Mouse (Mus musculus) neural tube, embryonic 11.5 days (tissue): Measurements from ENCODE around the gene Psph. TPM values are rescaled to one million over a fixed set of nuclear protein-coding genes. Genes with fewer than 3 reads are reported as not detected.
A peak's percentile ranks its signal among the peaks of the same experiment; 100 is the strongest.
"Not testable (repeated sequence)": the region's sequence is repeated elsewhere in the genome, so short reads cannot be mapped to it uniquely, and the experiment has no call there.

ENCODE experiments used
- ATAC-seq: fragments of 200-750 bp; cut with Nextera tagmentation; 2 replicates; pipeline ENCODE4 v1.8.0; 2017; ENCODE audit warnings: moderate number of reproducible peaks, mild to moderate bottlenecking, moderate TSS enrichment, moderate library complexity; ENCODE audit not compliant: insufficient read depth, low FRiP score, low TSS enrichment
- DNase-seq: peaks from one replicate; pipeline ENCODE4 v3.0.0-alpha.2; 2015; ENCODE audit warnings: low spot score
- H3K27ac ChIP-seq: fragments of 300-500 bp; sonication (generic); 2 replicates; pipeline ENCODE4 v1.5.1; 2014; ENCODE audit warnings: low read depth, mild to moderate bottlenecking, low read length
- H3K27me3 ChIP-seq: fragments of 300-500 bp; sonication (generic); 2 replicates; pipeline ENCODE4 v1.6.1; 2014; ENCODE audit warnings: mild to moderate bottlenecking, low read length, mixed read lengths; ENCODE audit not compliant: control insufficient read depth, insufficient read depth
- H3K36me3 ChIP-seq: fragments of 300-500 bp; sonication (generic); 2 replicates; pipeline ENCODE4 v1.6.1; 2014; ENCODE audit warnings: mild to moderate bottlenecking, low read length, moderate library complexity, mixed read lengths; ENCODE audit not compliant: control insufficient read depth, insufficient read depth
- H3K4me1 ChIP-seq: fragments of 300-500 bp; sonication (generic); 2 replicates; pipeline ENCODE4 v1.6.1; 2014; ENCODE audit warnings: low read length, mixed read lengths; ENCODE audit not compliant: control insufficient read depth, insufficient read depth
- H3K4me2 ChIP-seq: fragments of 300-500 bp; sonication (generic); 2 replicates; pipeline ENCODE4 v1.6.1; 2014; ENCODE audit warnings: low read depth, mild to moderate bottlenecking, moderate library complexity
- H3K4me3 ChIP-seq: fragments of 300-500 bp; sonication (generic); 2 replicates; pipeline ENCODE4 v1.5.1; 2014; ENCODE audit warnings: low read depth, low read length
- H3K9ac ChIP-seq: fragments of 300-500 bp; sonication (generic); 2 replicates; pipeline ENCODE4 v1.6.1; 2014; ENCODE audit warnings: mild to moderate bottlenecking, low read length
- H3K9me3 ChIP-seq: fragments of 300-500 bp; sonication (generic); 2 replicates; pipeline ENCODE4 v1.6.1; 2016; ENCODE audit warnings: low read length; ENCODE audit not compliant: control insufficient read depth
- WGBS: fragments of 180-500 bp; shearing (Covaris S2); extraction: QIAGEN DNeasy Blood & Tissue Kit; methylation state at CpG from one replicate; pipeline ENCODE4 v1.1.7; 2014; 5-methylcytosine and 5-hydroxymethylcytosine counted together
- polyA plus RNA-seq: library from polyadenylated mRNA; unstranded; fragments of >200 nt; fragmentation: Nextera tagmentation; extraction: Ambion mirVana; gene quantifications from 2 replicates; pipeline ENCODE4 v1.2.1, GENCODE M21; 2014

Gene Psph
- polyA plus RNA-seq, 1 experiment from 2014 or later: 37.8 TPM

GRCm38 (mm10) chr5:129778348-129778995, 8.8 kb downstream of the Psph start:
- peaks cover 5% of the 10 kb centered on the region for H3K4me1 ChIP-seq
- ATAC-seq: no peak
- peak overlapping the region; percentile 57 for H3K4me2 ChIP-seq

GRCm38 (mm10) chr5:129774661-129775060, 12.6 kb downstream of the Psph start:
- no peak overlapping the region for H3K4me3 ChIP-seq
- no peak overlapping the region for H3K27ac ChIP-seq
- H3K9ac ChIP-seq: no peak overlapping the region
- ATAC-seq (no peak), DNase-seq (no peak)
- 88% methylated on average over 3 of the region's 3 CpGs for WGBS
- H3K9me3 ChIP-seq: no peaks in the 10 kb centered on the region
- peaks cover 5% of the 10 kb centered on the region for H3K4me1 ChIP-seq
- H3K36me3 ChIP-seq: no peaks in the 10 kb centered on the region
- no peaks in the 10 kb centered on the region for H3K27me3 ChIP-seq
- no peak overlapping the region for H3K4me2 ChIP-seq

More at GRCm38 (mm10) chr5:129778348-129778995, 8.8 kb downstream of the Psph start:
- no peaks in the 10 kb centered on the region for H3K36me3 ChIP-seq
- no peaks in the 10 kb centered on the region for H3K9me3 ChIP-seq
- H3K9ac ChIP-seq: peak overlapping the region; percentile 54
- no peak overlapping the region for H3K27ac ChIP-seq
- WGBS: 40% methylated on average over 11 of the region's 11 CpGs
- no peaks in the 10 kb centered on the region for H3K27me3 ChIP-seq
- DNase-seq: no peak
- peak overlapping the region; percentile 33 for H3K4me3 ChIP-seq

GRCm38 (mm10) chr5:129773330-129773729, 13.9 kb downstream of the Psph start:
- H3K36me3 ChIP-seq, ATAC-seq, DNase-seq, H3K4me1 ChIP-seq, H3K27me3 ChIP-seq, H3K9ac ChIP-seq, H3K4me3 ChIP-seq, H3K9me3 ChIP-seq, H3K27ac ChIP-seq, H3K4me2 ChIP-seq: not testable (repeated sequence)
- 82% methylated on average over 4 of the region's 4 CpGs for WGBS

- Histone ChIP-seq H3K9me3 (no peaks in the 10 kb centered on the region), H3K36me3 (no peaks in the 10 kb centered on the region), H3K27ac (no peak overlapping the region), H3K27me3 (no peaks in the 10 kb centered on the region), H3K9ac (no peak overlapping the region), H3K4me2 (no peak overlapping the region), H3K4me3 (no peak overlapping the region), H3K4me1 (no peaks in the 10 kb centered on the region)
- 91% methylated on average over 10 of the region's 10 CpGs for WGBS
- no peak for DNase-seq
- no peak for ATAC-seq
Measured at GRCm38 (mm10) chr5:129772433-129772832, 14.8 kb downstream of the Psph start.

GRCm38 (mm10) chr5:129770443-129771355, 16.6 kb downstream of the Psph start:
- no peak overlapping the region for H3K4me2 ChIP-seq
- ATAC-seq: no peak
- 90% methylated on average over 23 of the region's 23 CpGs for WGBS
- no peaks in the 10 kb centered on the region for H3K36me3 ChIP-seq
- H3K27ac ChIP-seq: no peak overlapping the region
- H3K27me3 ChIP-seq: no peaks in the 10 kb centered on the region
- no peak overlapping the region for H3K9ac ChIP-seq
- H3K4me3 ChIP-seq: no peak overlapping the region
- no peaks in the 10 kb centered on the region for H3K9me3 ChIP-seq
- H3K4me1 ChIP-seq: no peaks in the 10 kb centered on the region
- DNase-seq: no peak

- ATAC-seq: no peak
- peak; percentile 28 for DNase-seq
- no peak overlapping the region for H3K4me3 ChIP-seq
- H3K36me3 ChIP-seq: no peaks in the 10 kb centered on the region; the same call in 1 of the 2 replicates
- no peaks in the 10 kb centered on the region for H3K9me3 ChIP-seq
- 0 out of 2 replicates have a peak overlapping the region, but pooled peaks have one; percentile 3 for H3K27ac ChIP-seq
- no peaks in the 10 kb centered on the region for H3K4me1 ChIP-seq
- whole genome bisulfite sequencing: 65% methylated on average over 18 of the region's 18 CpGs
- H3K27me3 ChIP-seq: no peaks in the 10 kb centered on the region
- H3K4me2 ChIP-seq: no peak overlapping the region
- no peak overlapping the region for H3K9ac ChIP-seq
Measured at GRCm38 (mm10) chr5:129761865-129762540, 25.2 kb downstream of the Psph start.

DNA sequence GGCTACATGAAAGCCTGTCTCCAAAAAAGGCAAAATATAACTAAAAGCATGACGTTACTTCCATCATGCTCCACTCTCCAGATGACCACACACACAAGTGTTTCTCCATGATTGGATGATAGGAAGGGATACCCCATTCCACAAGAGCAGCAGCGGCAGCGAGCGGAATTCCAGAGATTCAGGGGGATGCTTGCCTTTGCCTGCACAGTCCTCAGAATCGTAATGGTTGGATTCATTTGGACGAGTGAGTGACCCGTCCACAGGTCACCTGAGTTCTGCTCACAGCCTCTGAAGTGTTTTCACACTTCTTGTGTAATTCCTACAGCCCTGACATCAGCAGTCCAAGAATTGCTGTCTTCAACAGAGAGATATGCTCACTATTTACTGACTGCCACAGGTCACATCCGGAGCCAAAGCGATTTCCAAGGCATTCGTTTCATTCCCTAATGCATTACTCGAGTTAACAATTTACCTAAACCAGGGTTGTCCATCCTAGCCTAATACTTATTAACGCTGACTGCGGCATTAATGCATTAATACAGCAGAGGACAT, 27.2 kb downstream of the Psph start:
- WGBS: 93% methylated on average over 13 of the region's 13 CpGs
- Histone ChIP-seq H3K9ac (no peak overlapping the region), H3K4me2 (no peak overlapping the region), H3K27me3 (no peaks in the 10 kb centered on the region), H3K27ac (no peak overlapping the region), H3K36me3 (no peaks in the 10 kb centered on the region; the same call in none of the 2 replicates), H3K4me3 (no peak overlapping the region), H3K4me1 (no peaks in the 10 kb centered on the region), H3K9me3 (no peaks in the 10 kb centered on the region)
- no peak for ATAC-seq
- DNase-seq: no peak

DNA sequence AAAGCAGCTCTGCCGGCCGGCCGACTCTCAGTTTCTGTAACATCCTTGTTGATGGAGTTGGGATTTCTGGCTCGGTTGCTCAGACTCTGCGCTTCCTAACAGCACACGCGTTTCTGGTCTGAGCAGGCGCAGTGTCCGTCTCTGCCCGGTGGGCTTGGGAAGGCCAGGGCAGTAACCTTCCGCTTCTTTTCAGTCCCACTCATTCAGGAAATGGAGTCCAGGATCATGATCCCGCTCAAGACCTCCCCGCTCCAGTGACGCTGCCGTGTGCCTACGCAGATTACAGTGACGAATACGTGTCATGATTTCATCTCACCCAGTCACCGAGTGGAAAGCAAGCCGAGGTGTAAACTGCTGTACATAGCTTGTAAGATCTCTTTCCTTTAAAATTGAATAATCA, 30.4 kb downstream of the Psph start:
- DNase-seq: no peak
- no peaks in the 10 kb centered on the region for H3K27me3 ChIP-seq
- no peak overlapping the region for H3K9ac ChIP-seq
- H3K4me1 ChIP-seq: no peaks in the 10 kb centered on the region
- H3K4me2 ChIP-seq: no peak overlapping the region
- no peaks in the 10 kb centered on the region for H3K9me3 ChIP-seq
- H3K4me3 ChIP-seq: no peak overlapping the region
- H3K36me3 ChIP-seq: no peaks in the 10 kb centered on the region; the same call in none of the 2 replicates
- no peak overlapping the region for H3K27ac ChIP-seq
- no peak for ATAC-seq
- WGBS: 93% methylated on average over 20 of the region's 20 CpGs
